Mouse (Mus musculus): Measurements from ENCODE around the gene Akr1c13.
A peak's percentile ranks its signal among the peaks of the same experiment; 100 is the strongest.
"Not testable (repeated sequence)": the region's sequence is repeated elsewhere in the genome, so short reads cannot be mapped to it uniquely, and the experiment has no call there.

The Akr1c13 gene

DNA sequence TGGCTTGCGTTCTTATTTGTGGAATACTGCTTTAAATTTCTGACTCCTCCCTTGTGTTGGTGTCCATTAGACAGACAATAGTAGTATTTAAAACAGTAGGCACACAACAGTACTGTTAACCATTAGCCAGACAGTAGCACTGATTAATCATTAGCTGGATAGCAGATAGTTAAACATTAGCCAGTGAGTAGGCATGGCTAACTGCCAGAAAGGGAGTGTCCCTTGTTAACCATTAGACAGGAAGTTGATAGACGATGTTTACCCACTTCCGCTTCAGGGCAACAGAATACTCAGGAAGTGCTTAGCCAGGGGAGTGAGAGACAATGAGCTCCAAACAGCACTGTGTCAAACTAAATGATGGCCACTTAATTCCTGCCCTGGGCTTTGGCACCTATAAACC lies at the start of gene Akr1c13:
Akr1c13 (plus strand) TSS at position 247 of the 400 bp plus-strand sequence.
- peak in 1 of 2 experiments; percentile 8 for DNase-seq (ENCODE audit: low read depth in 2 of 2, low spot score in 2 of 2)

DNA sequence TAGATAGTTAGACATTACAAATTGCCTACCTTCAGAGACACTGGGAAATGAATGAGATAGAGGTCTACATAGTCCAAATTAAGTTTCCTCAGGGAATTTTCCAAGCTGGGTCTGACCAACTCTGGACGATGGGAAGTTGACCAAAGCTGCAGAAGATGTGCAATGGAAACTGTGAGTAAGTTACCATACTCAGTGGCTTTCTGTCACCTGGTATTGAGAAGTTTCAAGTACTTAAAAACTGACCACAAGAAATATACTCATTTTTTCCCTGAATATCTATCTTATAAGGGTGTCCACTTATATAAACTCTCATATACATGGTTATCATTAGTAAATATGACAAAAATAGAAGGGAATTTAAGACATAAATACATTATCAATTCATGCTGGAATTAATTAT lies 46.7 kb upstream of the Akr1c13 start:
- no peak for DNase-seq (ENCODE audit: low read depth in 2 of 2, low spot score in 2 of 2)

DNA sequence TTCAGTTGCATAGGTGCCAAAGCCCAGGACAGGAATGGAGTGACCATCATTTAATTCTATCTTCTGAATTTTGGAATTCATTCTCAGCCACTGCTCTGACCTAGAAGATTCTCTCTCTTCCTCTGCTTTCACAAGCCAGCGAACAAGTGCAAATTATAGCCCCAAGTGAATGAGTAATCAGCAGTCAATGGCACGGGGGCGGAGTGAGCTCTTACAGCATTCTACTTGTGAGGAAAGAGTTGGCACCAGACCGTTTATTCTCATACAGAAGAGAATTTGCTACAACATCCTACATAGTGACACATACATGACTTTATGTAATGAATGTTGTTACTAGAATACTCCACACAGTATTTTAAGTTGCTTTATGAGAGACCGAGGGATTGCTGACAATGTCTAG lies 40.4 kb upstream of the Akr1c13 start, which contains the start of gene Akr1c18:
Akr1c18 (minus strand) TSS at position 137 of the 400 bp plus-strand sequence.
- DNase-seq (ENCODE audit: low read depth in 2 of 2, low spot score in 2 of 2) = no peak

GRCm38 (mm10) chr13:4152908-4153307 lies 38.0 kb upstream of the Akr1c13 start:
- no peak for DNase-seq (ENCODE audit: low read depth in 2 of 2, low spot score in 2 of 2)

- no peak for DNase-seq (ENCODE audit: low read depth in 2 of 2, low spot score in 2 of 2)
These were observed 37.4 kb upstream of the Akr1c13 start for GRCm38 (mm10) chr13:4153593-4153992.

GRCm38 (mm10) chr13:4155286-4155685 lies 35.7 kb upstream of the Akr1c13 start:
- DNase-seq (ENCODE audit: low read depth in 2 of 2, low spot score in 2 of 2) = no peak

- no peak for DNase-seq (ENCODE audit: low read depth in 2 of 2, low spot score in 2 of 2)
These were observed 22.9 kb upstream of the Akr1c13 start for GRCm38 (mm10) chr13:4168006-4168405.

DNA sequence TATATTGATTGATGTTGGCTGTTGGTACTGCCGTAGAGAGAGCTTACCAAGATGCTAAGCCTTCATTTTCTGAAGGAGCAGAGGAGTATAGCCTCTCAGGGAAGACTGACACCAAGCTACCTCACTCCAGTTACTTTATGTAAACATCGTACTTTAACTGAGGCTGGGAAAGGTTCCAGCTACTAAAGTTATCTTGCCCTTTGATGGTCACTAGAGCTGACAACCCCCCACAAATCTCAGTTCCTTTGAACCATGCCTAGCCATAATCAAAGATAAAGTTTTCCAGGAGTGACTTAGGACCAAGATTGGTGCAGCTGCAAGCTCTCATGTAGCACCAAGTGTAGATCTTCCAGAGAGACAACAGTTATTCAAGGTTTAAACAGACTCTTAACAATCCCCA lies 18.0 kb upstream of the Akr1c13 start:
- no peak for DNase-seq (ENCODE audit: low read depth in 2 of 2, low spot score in 2 of 2)

DNA sequence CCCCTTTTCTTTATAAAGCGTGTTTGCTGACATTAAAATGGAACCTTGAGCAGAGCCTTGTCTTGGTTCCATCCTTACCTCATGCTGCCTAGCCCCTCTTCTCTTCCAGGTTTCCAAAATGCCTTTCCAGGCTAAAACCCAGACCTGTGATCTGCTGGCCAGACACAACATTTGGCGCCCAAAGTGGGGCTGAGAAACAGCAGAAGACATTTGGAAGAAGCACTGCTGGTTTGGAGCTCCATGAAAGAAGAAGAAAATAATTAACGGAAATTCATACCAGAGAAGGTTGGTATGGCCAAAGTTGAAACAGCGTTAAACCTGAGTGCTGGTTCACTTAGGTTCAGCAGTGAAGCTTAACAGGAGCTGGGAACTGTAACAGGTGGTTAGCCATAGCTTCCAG lies 9.6 kb upstream of the Akr1c13 start:
- not testable (repeated sequence) for DNase-seq (ENCODE audit: low read depth in 2 of 2, low spot score in 2 of 2)

- DNase-seq (ENCODE audit: low read depth in 2 of 2, low spot score in 2 of 2) = no peak
These were observed 7.8 kb upstream of the Akr1c13 start for GRCm38 (mm10) chr13:4183116-4183515.

DNA sequence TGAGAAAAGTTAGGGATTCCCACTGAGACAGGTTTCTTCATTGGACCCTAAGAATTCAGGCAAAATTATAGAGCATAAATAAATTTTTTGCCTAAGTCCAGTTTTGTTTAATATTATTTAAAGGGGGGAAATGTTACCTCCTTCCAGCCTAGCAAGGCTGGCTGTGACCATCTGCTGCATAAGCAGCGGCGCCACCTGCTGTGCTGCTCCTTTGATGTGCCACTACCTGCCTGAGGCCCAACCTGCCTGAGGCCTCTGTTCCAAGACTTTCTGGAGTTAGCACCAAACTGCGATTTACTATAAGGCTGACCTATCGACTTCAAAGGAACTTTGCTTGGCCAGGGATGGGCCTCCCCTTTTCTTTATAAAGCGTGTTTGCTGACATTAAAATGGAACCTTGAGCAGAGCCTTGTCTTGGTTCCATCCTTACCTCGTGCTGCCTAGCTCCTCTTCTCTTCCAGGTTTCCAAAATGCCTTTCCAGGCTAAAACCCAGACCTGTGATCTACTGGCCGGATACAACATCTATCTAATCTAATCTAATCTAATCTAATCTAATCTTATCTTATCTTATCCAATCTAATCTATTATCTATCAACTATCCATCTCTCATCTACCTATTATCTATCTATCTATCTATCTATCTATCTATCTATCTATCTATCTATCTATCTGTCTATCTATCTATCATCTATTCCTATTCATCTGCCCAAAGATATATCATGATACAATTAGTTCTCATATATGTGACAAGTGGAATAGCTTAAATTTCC lies 4.1 kb upstream of the Akr1c13 start:
- not testable (repeated sequence) for DNase-seq (ENCODE audit: low read depth in 2 of 2, low spot score in 2 of 2)

GRCm38 (mm10) chr13:4188174-4188573 lies 2.8 kb upstream of the Akr1c13 start:
- DNase-seq (ENCODE audit: low read depth in 2 of 2, low spot score in 2 of 2) = no peak

DNA sequence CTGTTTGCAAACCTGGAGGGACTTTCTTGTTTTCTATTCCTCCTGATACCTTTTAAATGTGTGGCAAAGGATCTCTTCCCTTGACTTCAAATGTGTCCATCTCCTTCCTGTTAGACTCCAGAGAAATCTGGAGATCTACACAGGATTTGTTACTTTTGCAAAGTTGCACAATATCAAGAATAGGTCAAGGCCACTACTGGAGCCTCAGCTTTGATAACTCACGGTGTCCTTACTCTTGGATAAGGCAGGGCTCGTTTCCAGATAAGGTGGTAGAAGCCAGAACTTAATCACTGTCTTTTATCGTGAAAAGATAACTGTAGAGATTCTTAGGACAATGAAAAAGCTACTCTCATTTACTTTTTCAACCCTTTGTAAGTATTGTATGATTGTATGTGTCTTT lies 1.6 kb downstream of the Akr1c13 start:
- no peak for DNase-seq (ENCODE audit: low read depth in 2 of 2, low spot score in 2 of 2)

DNA sequence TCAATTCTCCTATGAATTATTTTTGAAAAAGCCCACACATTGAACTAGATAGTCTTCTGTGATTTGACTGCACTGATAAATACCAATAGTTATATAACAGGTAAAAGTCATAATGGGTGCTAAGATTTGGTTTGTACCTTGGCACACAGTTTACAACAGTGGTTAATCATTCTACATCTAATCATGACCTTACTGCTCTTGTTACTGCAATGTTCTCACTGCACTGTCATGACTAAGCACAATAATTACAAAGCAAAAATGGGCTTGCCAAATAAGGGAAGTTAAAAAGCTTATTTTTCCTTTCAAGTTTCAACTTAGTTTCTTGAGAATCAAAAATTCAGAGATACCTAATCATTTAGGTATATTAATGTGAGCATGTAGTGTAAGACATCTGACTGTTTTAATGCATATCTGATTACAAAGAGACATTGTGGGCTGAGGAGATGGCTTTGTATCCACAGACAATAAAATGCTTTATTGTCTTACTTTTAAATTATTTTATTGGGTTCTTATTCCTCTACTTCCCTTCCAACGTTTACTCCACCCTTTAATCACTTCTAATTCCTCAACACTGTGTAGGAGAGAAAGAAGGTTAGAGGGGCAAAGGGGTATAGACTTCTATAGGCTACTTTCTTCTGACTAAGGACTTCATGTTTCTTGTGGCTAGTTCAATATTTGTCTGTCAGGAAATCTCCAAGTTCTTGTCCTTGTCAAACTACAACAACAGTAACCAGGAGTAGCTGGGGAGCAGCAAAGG lies 15.4 kb downstream of the Akr1c13 start:
- DNase-seq (ENCODE audit: low read depth in 2 of 2, low spot score in 2 of 2) = no peak

DNA sequence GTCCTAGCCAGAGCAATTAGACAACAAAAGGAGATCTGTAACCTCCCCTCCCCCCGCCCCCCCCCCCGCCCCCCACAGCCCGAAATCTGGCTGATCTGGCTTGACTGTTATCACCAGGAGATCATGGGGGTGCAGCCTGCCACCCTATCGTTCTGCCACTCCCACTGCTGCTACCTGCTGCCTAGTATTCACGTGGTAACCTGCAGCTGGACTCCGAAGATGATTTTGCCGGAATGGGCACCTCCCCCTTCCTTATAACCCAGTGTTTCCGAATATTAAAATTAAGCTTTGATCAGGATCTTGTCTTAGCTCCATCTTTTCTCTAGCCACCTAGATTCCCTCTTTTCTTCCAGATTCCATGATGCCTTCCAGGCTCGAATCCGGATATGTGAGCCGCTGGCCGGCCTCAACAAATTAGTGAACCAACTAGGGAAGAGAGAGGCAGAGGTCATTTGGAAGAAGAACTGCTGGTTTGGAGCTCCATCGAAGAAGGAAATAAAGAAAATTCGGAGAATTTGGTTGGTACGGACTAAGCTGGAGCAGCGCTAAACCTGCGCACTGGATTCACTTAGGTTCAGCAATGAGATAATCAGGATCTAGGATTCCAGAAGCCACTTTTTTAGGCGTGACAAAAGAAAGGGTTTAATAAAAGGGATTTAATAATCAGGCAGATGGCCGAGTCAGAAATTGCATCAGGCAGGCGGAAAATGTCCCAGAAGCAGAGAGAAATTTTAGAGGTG lies 20.8 kb downstream of the Akr1c13 start:
- DNase-seq (ENCODE audit: low read depth in 2 of 2, low spot score in 2 of 2) = no peak

GRCm38 (mm10) chr13:4212309-4212708 lies 21.4 kb downstream of the Akr1c13 start:
- no peak for DNase-seq (ENCODE audit: low read depth in 2 of 2, low spot score in 2 of 2)

- DNase-seq (ENCODE audit: low read depth in 2 of 2, low spot score in 2 of 2) = not testable (repeated sequence)
These were observed 24.5 kb downstream of the Akr1c13 start for GRCm38 (mm10) chr13:4215496-4215895.

- no peak for DNase-seq (ENCODE audit: low read depth in 2 of 2, low spot score in 2 of 2)
These were observed 37.5 kb downstream of the Akr1c13 start, which contains the start of gene Akr1c19 for GRCm38 (mm10) chr13:4228441-4228840. Akr1c19 (plus strand) TSS chr13:4228700.

DNA sequence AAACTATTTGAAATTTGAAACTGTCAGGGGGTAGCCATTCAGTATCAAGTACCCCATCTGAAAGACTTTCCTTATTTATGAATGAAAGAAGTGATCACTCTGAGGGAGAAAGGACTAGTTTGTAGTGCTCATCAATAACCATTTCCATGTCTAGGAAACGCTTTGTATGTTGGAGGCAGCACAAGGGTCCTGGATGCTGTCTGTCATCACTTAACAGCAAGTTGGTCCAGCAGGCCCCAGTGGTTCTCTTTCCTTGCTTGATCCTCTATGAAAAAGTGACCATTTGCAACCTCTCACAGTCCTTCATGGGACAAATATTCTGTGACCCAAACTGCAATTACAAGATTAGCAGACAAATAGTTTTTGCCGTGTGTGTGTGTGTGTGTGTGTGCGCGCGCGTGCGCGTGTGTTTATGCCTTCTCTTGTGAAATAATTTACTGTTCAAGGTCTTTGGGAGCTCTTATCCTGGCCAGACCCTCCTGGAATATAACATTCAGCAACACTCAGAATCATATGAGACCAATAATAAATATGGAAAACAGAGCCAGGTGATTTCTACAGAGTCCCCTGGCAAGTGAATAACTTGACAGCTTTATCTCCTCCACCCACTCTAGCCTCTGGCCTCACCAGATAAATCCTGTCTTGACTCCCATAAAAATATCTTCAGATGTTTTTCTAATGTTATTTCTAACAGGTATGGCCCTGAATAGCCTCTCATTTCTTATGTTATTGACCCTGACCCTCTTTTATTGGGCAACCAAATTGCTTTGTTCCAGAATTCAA lies 40.1 kb downstream of the Akr1c13 start:
- no peak for DNase-seq (ENCODE audit: low read depth in 2 of 2, low spot score in 2 of 2)

GRCm38 (mm10) chr13:4233135-4233534 lies 42.2 kb downstream of the Akr1c13 start:
- DNase-seq (ENCODE audit: low read depth in 2 of 2, low spot score in 2 of 2) = no peak

Data from CD8-positive naive resting alpha-beta T cell, adult 2 months (primary cell).